In genomic region chr16:32644801-32645170, GRCm38 (mm10) we compare ENCODE assay signal across 8 mouse cellular contexts. TPM values are rescaled to one million over a fixed set of nuclear protein-coding genes. Genes with fewer than 3 reads are reported as not detected.
DNase-seq lines count a peak whose midpoint lies in the region; ATAC-seq lines count a peak whose summit lies in the region.

No protein-coding gene starts in this region.

- H3K9me3 ChIP-seq in limb, embryonic 13.5 days, result no peaks in the 10 kb centered on the region
- no peaks in the 10 kb centered on the region for H3K9me3 ChIP-seq in stomach, embryonic 16.5 days (replicated peaks; ENCODE audit: control insufficient read depth, low read length)

- H3K4me3 ChIP-seq in limb, embryonic 13.5 days, result peak overlapping the region; percentile 92
- peak overlapping the region; percentile 86 for H3K4me3 ChIP-seq in stomach, embryonic 16.5 days (replicated peaks; ENCODE audit: low read length)

- WGBS in limb, embryonic 13.5 days, result 15% methylated on average over 12 of the region's 12 CpGs
- WGBS in stomach, embryonic 16.5 days, result 9% methylated on average over 12 of the region's 12 CpGs

- DNase-seq in frontal cortex, adult 2 months (ENCODE audit: extremely low spot score in 1 of 2, low spot score in 1 of 2), result no peak
- peak; percentile 27 for DNase-seq in CD4-positive helper T cell, adult 2 months (ENCODE audit: low read depth, low spot score)
- no peak for DNase-seq in thymus, adult 18-20 months

- peak; percentile 7; the same call in 1 of the 2 replicates for ATAC-seq in frontal cortex, adult (ENCODE audit: low TSS enrichment)
- ATAC-seq in erythroblast, adult 5-6 weeks (replicated peaks; ENCODE audit: low FRiP score, poor library complexity, severe bottlenecking), result peak; percentile 21
- no peak for ATAC-seq in limb, embryonic 13.5 days (ENCODE audit: low FRiP score, low read depth)
- ATAC-seq in stomach, embryonic 16.5 days (ENCODE audit: insufficient read depth, low FRiP score), result no peak
- no peak for ATAC-seq in activated CD4-positive, CD25-positive, alpha-beta regulatory T cell, adult 4 months

- peaks cover 27% of the 10 kb centered on the region for H3K4me1 ChIP-seq in limb, embryonic 13.5 days
- peaks cover 25% of the 10 kb centered on the region for H3K4me1 ChIP-seq in stomach, embryonic 16.5 days (ENCODE audit: control insufficient read depth, insufficient read depth, low read length)

- no peaks in the 10 kb centered on the region for H3K36me3 ChIP-seq in limb, embryonic 13.5 days
- H3K36me3 ChIP-seq in stomach, embryonic 16.5 days (ENCODE audit: control insufficient read depth, insufficient read depth, low read length), result no peaks in the 10 kb centered on the region

- H3K9ac ChIP-seq in limb, embryonic 13.5 days, result peak overlapping the region; percentile 95
- H3K9ac ChIP-seq in stomach, embryonic 16.5 days (ENCODE audit: low read length), result peak overlapping the region; percentile 93

- H3K4me2 ChIP-seq in limb, embryonic 13.5 days (replicated peaks), result peak overlapping the region; percentile 76
- peak overlapping the region; percentile 92 for H3K4me2 ChIP-seq in stomach, embryonic 16.5 days (ENCODE audit: low read depth, low read length)

- peak overlapping the region; percentile 92 for H3K27ac ChIP-seq in limb, embryonic 13.5 days
- peak overlapping the region; percentile 83 for H3K27ac ChIP-seq in stomach, embryonic 16.5 days (ENCODE audit: low read length)

- no peaks in the 10 kb centered on the region for H3K27me3 ChIP-seq in limb, embryonic 13.5 days
- no peaks in the 10 kb centered on the region for H3K27me3 ChIP-seq in stomach, embryonic 16.5 days (ENCODE audit: control insufficient read depth, insufficient read depth, low read length)

RNA-seq across cellular contexts. Expression of gene Tnk2, which starts 1.1 kb away (rescaled TPM):
- 175 and 204 TPM in 2 replicates for polyA plus RNA-seq in frontal cortex, adult 2 months (2012; rRNA removed)
- 15.8 and 33.2 TPM in 2 replicates for total RNA-seq in erythroblast, adult 5-6 weeks (2015; ENCODE audit: low replicate concordance)
- 19.6 and 29.7 TPM in 2 replicates for total RNA-seq in erythroblast, adult 5-6 weeks (2017; ENCODE audit: low replicate concordance)
- polyA plus RNA-seq in limb, embryonic 13.5 days (2015; fragmentation: Nextera tagmentation; extraction: Ambion mirVana), result 12.2 and 12.8 TPM in 2 replicates
- 10.6 TPM in 2 replicates for polyA plus RNA-seq in stomach, embryonic 16.5 days (2015; fragmentation: Nextera tagmentation; extraction: Ambion mirVana)
- polyA plus RNA-seq in activated CD4-positive, CD25-positive, alpha-beta regulatory T cell, adult 4 months (2017; shearing (Covaris generic)), result 10 to 100 TPM in 1 of 2 experiments, 1 to 10 TPM in 1; 5.6 to 10.3 TPM

RNA-seq across cellular contexts. Expression of gene Tfrc, which starts 36.1 kb away (rescaled TPM):
- 86.9 and 96.3 TPM in 2 replicates for polyA plus RNA-seq in frontal cortex, adult 2 months (2012; rRNA removed)
- total RNA-seq in erythroblast, adult 5-6 weeks (2015; ENCODE audit: low replicate concordance), result 1,871 and 1,887 TPM in 2 replicates
- 2,733 and 3,492 TPM in 2 replicates for total RNA-seq in erythroblast, adult 5-6 weeks (2017; ENCODE audit: low replicate concordance)
- 22.4 and 24.2 TPM in 2 replicates for polyA plus RNA-seq in limb, embryonic 13.5 days (2015; fragmentation: Nextera tagmentation; extraction: Ambion mirVana)
- polyA plus RNA-seq in stomach, embryonic 16.5 days (2015; fragmentation: Nextera tagmentation; extraction: Ambion mirVana), result 68.3 and 69.7 TPM in 2 replicates
- polyA plus RNA-seq in activated CD4-positive, CD25-positive, alpha-beta regulatory T cell, adult 4 months (2017; shearing (Covaris generic)), result 10 to 100 TPM; 19.2 to 22.1 TPM

Comparison
In these comparisons a context has a peak if more than half of its experiments do, and no peak if none do; other contexts are left out.
1. ATAC-seq: peak in frontal cortex, adult (single experiment) and erythroblast, adult 5-6 weeks (single experiment); none in limb, embryonic 13.5 days (single experiment), stomach, embryonic 16.5 days (single experiment) and activated CD4-positive, CD25-positive, alpha-beta regulatory T cell, adult 4 months (single experiment).
2. RNA of gene Tnk2, which starts 1.1 kb away (polyA plus RNA-seq): 175 to 204 TPM in frontal cortex, adult 2 months; 12.2 to 12.8 TPM in limb, embryonic 13.5 days, 10.6 TPM in stomach, embryonic 16.5 days and 5.6 to 10.3 TPM in activated CD4-positive, CD25-positive, alpha-beta regulatory T cell, adult 4 months; every median in the first group is over 10 times any median in the second.